ENCODE assay signal across 15 mouse cellular contexts in the genomic region with DNA sequence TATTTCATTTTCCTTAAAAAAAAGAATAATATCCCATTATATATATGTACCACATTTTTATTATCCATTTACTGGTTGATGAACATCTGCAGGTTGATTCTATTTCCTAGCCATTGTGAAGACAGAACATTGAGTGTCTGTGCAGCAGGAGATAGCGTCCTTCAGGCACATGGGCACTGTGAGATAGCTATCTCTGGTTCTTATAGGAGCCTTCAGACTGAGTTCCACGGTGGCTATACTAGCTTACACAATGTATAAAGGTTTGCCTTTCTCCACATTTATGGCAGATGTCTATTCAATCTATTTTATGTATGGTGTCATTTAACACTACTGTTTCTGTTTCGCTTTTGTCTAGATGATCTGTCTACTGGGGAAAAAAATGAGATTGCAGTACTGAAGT.
"Had no signal": no experiment of that assay in that cellular context is flagged by ENCODE, and none has a peak within 500 bp of the region (broad histone marks: within the 10 kb centered on the region; RNA-seq: fewer than 3 reads in every experiment).

No protein-coding gene starts in this region.

- ATAC-seq: lung, postnatal 0 days had no signal

- H3K4me1 ChIP-seq: limb, embryonic 12.5 days; limb, embryonic 15.5 days; megakaryocyte, embryonic 14.5 days had no signal

- H3K36me3 ChIP-seq: limb, embryonic 15.5 days; stomach, embryonic 15.5 days had no signal

- H3K4me2 ChIP-seq: limb, embryonic 12.5 days; limb, embryonic 15.5 days; lung, embryonic 14.5 days; midbrain, embryonic 11.5 days; stomach, embryonic 15.5 days had no signal

- DNase-seq: kidney, adult 11 months; kidney, adult 8-10 months; kidney, postnatal 14 days; kidney, postnatal 4 days; left cerebral cortex, postnatal 4 days; lung, embryonic 14.5 days; midbrain, embryonic 14.5 days; thymus, postnatal 25 days had no signal

- H3K9ac ChIP-seq: limb, embryonic 12.5 days; limb, embryonic 15.5 days; lung, embryonic 14.5 days; stomach, embryonic 15.5 days had no signal

- H3K4me3 ChIP-seq: limb, embryonic 12.5 days; limb, embryonic 15.5 days; megakaryocyte, embryonic 14.5 days; stomach, embryonic 15.5 days had no signal

- H3K9me3 ChIP-seq: limb, embryonic 12.5 days; limb, embryonic 15.5 days; megakaryocyte, embryonic 14.5 days; stomach, embryonic 15.5 days had no signal

- H3K27me3 ChIP-seq: limb, embryonic 12.5 days; limb, embryonic 15.5 days; megakaryocyte, embryonic 14.5 days; stomach, embryonic 15.5 days had no signal

- H3K27ac ChIP-seq: limb, embryonic 12.5 days; limb, embryonic 15.5 days; macrophage; stomach, embryonic 15.5 days had no signal
